Mouse (Mus musculus) limb, embryonic 11.5 days (tissue): ENCODE data around the gene Nin. TPM values are rescaled to one million over a fixed set of nuclear protein-coding genes. Genes with fewer than 3 reads are reported as not detected.

Source experiments
- ATAC-seq: fragments of 200-750 bp; cut with Nextera tagmentation; 2 replicates; pipeline ENCODE4 v1.8.0; 2017; ENCODE audit warnings: low read depth; ENCODE audit not compliant: insufficient number of reproducible peaks, low FRiP score, low TSS enrichment
- DNase-seq: peaks from one replicate; pipeline ENCODE4 v3.0.0-alpha.2; 2015; ENCODE audit warnings: low spot score
- H3K27ac ChIP-seq: fragments of 300-500 bp; sonication (generic); replicated peaks from 2 replicates; pipeline ENCODE4 v1.5.1; 2014; ENCODE audit warnings: low read depth, mild to moderate bottlenecking, low read length
- H3K27me3 ChIP-seq: fragments of 300-500 bp; sonication (generic); 2 replicates; pipeline ENCODE4 v1.6.1; 2014; ENCODE audit warnings: mild to moderate bottlenecking, low read length, mixed read lengths; ENCODE audit not compliant: control insufficient read depth, insufficient read depth
- H3K36me3 ChIP-seq: fragments of 300-500 bp; sonication (generic); 2 replicates; pipeline ENCODE4 v1.6.1; 2014; ENCODE audit warnings: mild to moderate bottlenecking, low read length, moderate library complexity, mixed read lengths; ENCODE audit not compliant: control insufficient read depth, insufficient read depth
- H3K4me1 ChIP-seq: fragments of 300-500 bp; sonication (generic); 2 replicates; pipeline ENCODE4 v1.6.1; 2014; ENCODE audit warnings: low read length, mixed read lengths; ENCODE audit not compliant: control insufficient read depth, insufficient read depth
- H3K4me2 ChIP-seq: fragments of 300-500 bp; sonication (generic); 2 replicates; pipeline ENCODE4 v1.6.1; 2014; ENCODE audit warnings: low read depth, mild to moderate bottlenecking, moderate library complexity; ENCODE audit not compliant: severe bottlenecking
- H3K4me3 ChIP-seq: fragments of 300-500 bp; sonication (generic); 2 replicates; pipeline ENCODE4 v1.5.1; 2014; ENCODE audit warnings: low read depth, low read length
- H3K9ac ChIP-seq: fragments of 300-500 bp; sonication (generic); 2 replicates; pipeline ENCODE4 v1.6.1; 2014; ENCODE audit warnings: mild to moderate bottlenecking, low read length
- H3K9me3 ChIP-seq: fragments of 300-500 bp; sonication (generic); 2 replicates; pipeline ENCODE4 v1.6.1; 2016; ENCODE audit warnings: low read length; ENCODE audit not compliant: control insufficient read depth
- WGBS: fragments of 180-500 bp; shearing (Covaris S2); extraction: QIAGEN DNeasy Blood & Tissue Kit; methylation state at CpG from one replicate; pipeline ENCODE4 v1.1.7; 2014; 5-methylcytosine and 5-hydroxymethylcytosine counted together
- polyA plus RNA-seq: library from polyadenylated mRNA; unstranded; fragments of >200 nt; fragmentation: Nextera tagmentation; extraction: Ambion mirVana; gene quantifications from 2 replicates; pipeline ENCODE4 v1.2.1, GENCODE M21; 2014

The Nin gene
- polyA plus RNA-seq, 1 experiment from 2014 or later, result 10.1 TPM

DNA sequence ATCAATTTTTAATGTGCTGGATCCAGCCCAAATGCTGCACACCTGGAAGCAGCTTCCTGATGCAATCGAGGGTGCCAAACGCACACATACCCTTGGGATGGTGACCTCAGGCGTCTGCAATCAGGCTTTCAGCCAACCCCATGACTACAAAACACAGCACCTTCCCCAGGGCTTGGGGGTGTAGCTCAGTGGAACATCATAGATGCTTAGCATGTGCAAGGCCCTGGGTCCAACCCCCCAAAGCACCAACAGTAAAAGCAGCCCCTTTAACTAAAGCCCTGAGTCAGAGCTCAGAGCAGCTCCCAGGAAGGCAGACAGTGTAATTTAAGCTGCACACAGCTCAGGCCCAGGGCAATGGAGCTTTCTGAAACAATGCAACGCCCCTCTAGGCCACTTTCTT is 9.3 kb downstream of the Nin start:
- 52% methylated on average over 4 of the region's 4 CpGs for WGBS
- no peaks in the 10 kb centered on the region for H3K36me3 ChIP-seq
- no peaks in the 10 kb centered on the region for H3K9me3 ChIP-seq
- ATAC-seq (no peak), DNase-seq (no peak)
- H3K27ac ChIP-seq, result no peak overlapping the region
- no peak overlapping the region for H3K4me2 ChIP-seq
- H3K4me1 ChIP-seq, result 0 out of 2 replicates have a peak, but pooled peaks cover 6% of the 10 kb centered on the region
- H3K9ac ChIP-seq, result no peak overlapping the region
- H3K27me3 ChIP-seq, result no peaks in the 10 kb centered on the region
- H3K4me3 ChIP-seq, result no peak overlapping the region

DNA sequence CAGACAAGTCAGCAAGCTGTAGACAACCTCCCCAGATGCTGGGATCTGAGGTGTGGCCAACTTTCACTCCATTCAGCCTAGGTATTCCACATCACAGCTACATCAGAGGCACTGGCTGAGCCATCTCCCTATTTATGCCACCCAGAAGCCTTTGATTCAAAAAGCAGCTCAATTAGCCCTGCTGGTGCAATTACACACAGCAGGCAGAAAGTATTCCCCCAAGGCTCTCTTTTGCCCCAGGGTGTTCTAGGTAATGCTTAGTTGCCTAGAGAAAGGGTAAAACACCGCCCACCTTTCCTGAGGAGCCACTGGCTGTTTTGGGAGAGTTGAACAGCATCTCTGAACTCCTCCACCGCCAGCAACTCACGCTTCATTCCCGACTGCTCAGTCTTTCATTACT is 10.3 kb downstream of the Nin start:
- no peak overlapping the region for H3K9ac ChIP-seq
- H3K27me3 ChIP-seq, result no peaks in the 10 kb centered on the region
- no peak overlapping the region for H3K4me2 ChIP-seq
- H3K4me3 ChIP-seq, result no peak overlapping the region
- 0 out of 2 replicates have a peak, but pooled peaks cover 6% of the 10 kb centered on the region for H3K4me1 ChIP-seq
- ATAC-seq, result no peak
- H3K27ac ChIP-seq, result no peak overlapping the region
- H3K36me3 ChIP-seq, result no peaks in the 10 kb centered on the region
- WGBS, result 74% methylated on average over 4 of the region's 4 CpGs
- H3K9me3 ChIP-seq, result no peaks in the 10 kb centered on the region
- no peak for DNase-seq

DNA sequence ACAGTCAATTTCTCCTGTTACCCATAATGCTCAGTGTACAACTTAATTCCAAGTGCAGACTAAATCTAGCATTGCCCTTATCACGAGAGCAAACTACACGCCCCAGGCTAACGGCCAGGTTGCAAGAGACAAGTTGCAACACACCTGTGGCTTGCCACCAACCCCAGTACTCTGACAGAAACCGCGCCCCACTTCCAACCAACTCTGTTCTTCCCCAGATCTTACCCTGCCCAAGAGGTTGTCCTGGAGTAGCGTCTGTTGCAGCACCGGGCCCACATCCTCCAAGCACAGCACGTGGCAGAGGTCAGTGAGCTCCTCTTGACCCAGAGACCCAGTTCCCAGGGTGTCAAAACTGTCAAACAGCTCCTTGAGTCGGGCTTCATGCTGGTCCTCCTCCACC is 11.1 kb downstream of the Nin start:
- WGBS, result 89% methylated on average over 9 of the region's 9 CpGs

DNA sequence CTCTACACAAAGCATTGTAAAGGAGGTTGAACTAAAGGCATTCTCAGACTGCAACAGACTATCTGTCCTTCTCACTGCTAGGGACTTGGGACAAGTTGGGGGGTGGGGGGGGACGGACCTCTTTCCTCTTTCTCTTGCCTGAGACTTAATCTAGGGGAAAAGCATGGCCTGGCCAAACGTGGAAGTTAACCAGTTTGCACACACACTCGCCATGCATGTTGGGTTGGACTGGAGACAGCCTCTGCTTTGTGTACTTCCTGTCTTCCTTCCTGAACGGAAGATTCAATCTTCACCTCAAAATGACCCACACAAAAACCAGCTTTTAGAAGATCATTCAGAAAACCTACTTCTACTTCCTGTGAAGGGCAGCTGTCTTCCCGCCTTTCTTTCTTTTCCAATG is 11.7 kb downstream of the Nin start:
- no peak overlapping the region for H3K27ac ChIP-seq
- H3K4me3 ChIP-seq, result no peak overlapping the region
- H3K36me3 ChIP-seq, result no peaks in the 10 kb centered on the region
- no peak overlapping the region for H3K4me2 ChIP-seq
- WGBS, result 92% methylated on average over 5 of the region's 5 CpGs
- no peaks in the 10 kb centered on the region for H3K27me3 ChIP-seq
- H3K4me1 ChIP-seq, result 0 out of 2 replicates have a peak, but pooled peaks cover 3% of the 10 kb centered on the region
- H3K9ac ChIP-seq, result no peak overlapping the region
- no peaks in the 10 kb centered on the region for H3K9me3 ChIP-seq
- ATAC-seq (no peak), DNase-seq (no peak)

More for the DNA sequence above, 11.1 kb downstream of the Nin start:
- no peaks in the 10 kb centered on the region for H3K27me3 ChIP-seq
- H3K36me3 ChIP-seq, result no peaks in the 10 kb centered on the region
- H3K9ac ChIP-seq, result no peak overlapping the region
- no peak for DNase-seq
- H3K4me3 ChIP-seq, result no peak overlapping the region
- H3K4me1 ChIP-seq, result 0 out of 2 replicates have a peak, but pooled peaks cover 3% of the 10 kb centered on the region
- H3K4me2 ChIP-seq, result no peak overlapping the region
- no peak overlapping the region for H3K27ac ChIP-seq
- H3K9me3 ChIP-seq, result no peaks in the 10 kb centered on the region
- ATAC-seq, result no peak

DNA sequence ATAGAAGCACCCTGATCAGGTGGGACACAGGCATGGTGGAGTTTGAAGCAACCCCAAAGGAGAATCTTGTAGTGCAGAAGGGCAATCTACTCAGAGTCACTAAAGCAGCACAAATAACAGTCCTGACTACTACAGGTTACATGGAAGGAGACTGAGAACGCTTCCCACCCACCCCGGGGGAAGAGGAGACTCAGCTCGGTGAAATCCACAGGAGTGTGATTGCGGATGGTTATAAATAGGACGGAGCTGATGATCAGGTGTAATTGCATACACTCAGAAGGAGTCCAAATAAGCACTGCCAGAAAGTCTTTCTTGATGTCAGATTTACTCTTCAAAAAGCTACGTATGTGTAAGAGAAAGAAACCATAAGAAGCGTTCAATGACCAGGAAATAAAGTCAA is 15.6 kb downstream of the Nin start:
- ATAC-seq, result no peak
- Histone ChIP-seq H3K36me3 (no peaks in the 10 kb centered on the region), H3K9me3 (no peaks in the 10 kb centered on the region), H3K4me1 (no peaks in the 10 kb centered on the region), H3K27ac (no peak overlapping the region), H3K27me3 (no peaks in the 10 kb centered on the region), H3K9ac (no peak overlapping the region), H3K4me2 (no peak overlapping the region), H3K4me3 (no peak overlapping the region)
- DNase-seq, result no peak
- 90% methylated on average over 7 of the region's 7 CpGs for WGBS

DNA sequence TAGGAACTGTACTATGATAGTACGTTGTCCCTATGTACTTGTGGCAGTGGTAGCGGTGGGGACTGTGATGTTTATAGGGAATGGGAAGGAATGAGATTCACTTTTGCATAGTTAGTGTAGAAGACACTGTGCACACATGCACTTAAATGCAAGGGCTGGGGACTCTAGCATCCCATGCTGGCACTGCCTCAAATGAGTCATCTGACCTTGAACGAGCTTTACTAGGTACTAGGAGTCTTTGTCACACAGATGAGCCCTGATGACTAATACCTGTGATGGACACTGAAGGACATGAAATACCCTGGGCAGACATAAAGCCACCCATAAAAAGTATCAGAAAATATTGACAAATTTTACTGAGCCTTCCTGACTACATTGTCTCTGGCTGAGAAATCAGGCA is 16.2 kb downstream of the Nin start:
- Histone ChIP-seq H3K27ac (no peak overlapping the region), H3K9me3 (no peaks in the 10 kb centered on the region), H3K36me3 (no peaks in the 10 kb centered on the region), H3K27me3 (no peaks in the 10 kb centered on the region), H3K4me1 (no peaks in the 10 kb centered on the region), H3K4me3 (no peak overlapping the region), H3K9ac (no peak overlapping the region), H3K4me2 (no peak overlapping the region)
- no peak for ATAC-seq
- WGBS, result 96% methylated on average over 3 of the region's 3 CpGs
- DNase-seq, result no peak

DNA sequence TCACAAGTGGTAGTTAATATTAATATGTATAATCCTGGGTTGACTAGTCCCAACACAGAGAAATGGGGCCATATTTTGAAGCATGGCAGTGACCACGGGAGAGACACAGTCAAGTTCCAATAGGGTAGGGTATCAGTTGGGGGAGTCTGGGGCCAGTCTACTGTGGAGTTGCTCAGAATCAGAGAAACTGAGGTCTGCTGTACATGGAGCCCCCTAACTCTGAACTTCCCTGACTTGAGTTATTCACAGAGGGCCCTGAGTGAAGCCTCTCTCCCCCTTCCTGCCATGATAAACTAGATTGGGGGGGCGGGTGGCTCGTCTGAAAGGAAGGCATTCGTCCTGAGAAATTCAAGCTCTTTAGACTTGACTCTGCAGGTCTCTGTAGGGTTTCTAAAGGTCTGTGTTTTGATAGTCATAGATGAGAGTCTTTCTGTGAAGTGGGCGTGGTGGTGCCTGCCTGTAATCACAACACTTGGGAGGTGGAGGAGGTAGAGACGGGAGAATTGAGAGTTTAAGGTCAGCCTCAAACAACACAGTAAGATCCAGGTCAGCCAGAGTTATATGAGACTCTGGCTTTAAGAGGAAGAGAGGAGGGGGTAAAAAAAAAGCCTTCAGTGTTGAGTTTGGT is 20.1 kb downstream of the Nin start:
- no peak overlapping the region for H3K4me2 ChIP-seq
- 83% methylated on average over 6 of the region's 6 CpGs for WGBS
- no peak for DNase-seq

DNA sequence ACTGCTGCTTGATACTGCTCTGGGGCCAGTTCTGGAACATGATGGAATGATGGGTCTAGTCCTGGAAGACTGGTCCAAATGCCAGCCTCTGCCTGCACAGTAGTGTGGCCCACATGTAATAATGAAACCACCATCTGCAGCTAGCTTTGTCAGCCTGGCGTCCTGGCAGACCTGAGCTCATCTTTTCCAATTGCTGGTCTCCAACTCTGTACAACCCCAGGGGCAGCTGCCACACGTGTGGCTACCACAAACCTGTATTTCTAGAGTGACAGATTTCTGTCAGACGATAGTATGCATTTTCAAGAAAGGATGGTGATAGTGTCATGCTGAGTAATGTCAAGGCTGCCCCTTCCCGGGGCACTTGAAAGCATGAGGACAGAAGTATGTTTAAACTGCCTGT is 25.2 kb downstream of the Nin start:
- no peak for ATAC-seq
- no peaks in the 10 kb centered on the region for H3K27me3 ChIP-seq
- no peak overlapping the region for H3K4me3 ChIP-seq
- H3K4me1 ChIP-seq, result no peaks in the 10 kb centered on the region
- no peak overlapping the region for H3K9ac ChIP-seq
- H3K27ac ChIP-seq, result no peak overlapping the region
- no peaks in the 10 kb centered on the region for H3K36me3 ChIP-seq
- no peak overlapping the region for H3K4me2 ChIP-seq
- no peaks in the 10 kb centered on the region for H3K9me3 ChIP-seq
- no peak for DNase-seq
- 85% methylated on average over 4 of the region's 4 CpGs for WGBS

More for the DNA sequence above, 20.1 kb downstream of the Nin start:
- Histone ChIP-seq H3K9ac (no peak overlapping the region), H3K9me3 (no peaks in the 10 kb centered on the region), H3K27ac (no peak overlapping the region), H3K36me3 (no peaks in the 10 kb centered on the region), H3K4me1 (no peaks in the 10 kb centered on the region), H3K4me3 (no peak overlapping the region), H3K27me3 (no peaks in the 10 kb centered on the region)
- ATAC-seq, result no peak

DNA sequence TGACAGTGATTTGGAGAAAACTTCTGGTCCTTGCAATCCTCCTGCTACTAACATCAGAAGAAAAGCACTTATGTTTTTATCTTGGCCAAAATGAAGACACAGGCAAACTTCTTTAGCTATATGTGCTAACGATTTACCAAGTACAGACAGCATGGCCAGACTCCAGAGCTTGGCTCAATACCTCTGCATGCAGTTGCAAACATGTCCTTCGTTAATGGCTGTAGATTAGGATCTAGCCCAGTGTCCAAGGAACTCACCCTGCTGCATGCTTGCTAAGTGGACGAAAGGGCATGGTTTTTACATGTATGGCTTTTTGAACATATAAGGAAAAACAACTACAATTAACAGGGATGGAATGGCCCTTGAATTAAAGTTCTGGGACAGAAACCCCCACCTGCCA is 28.2 kb downstream of the Nin start:
- 84% methylated on average over 3 of the region's 3 CpGs for whole genome bisulfite sequencing
- Histone ChIP-seq H3K9ac (no peak overlapping the region), H3K9me3 (no peaks in the 10 kb centered on the region), H3K27me3 (no peaks in the 10 kb centered on the region), H3K4me3 (no peak overlapping the region), H3K27ac (no peak overlapping the region), H3K4me2 (no peak overlapping the region), H3K36me3 (no peaks in the 10 kb centered on the region), H3K4me1 (no peaks in the 10 kb centered on the region)
- ATAC-seq (no peak), DNase-seq (no peak)
